9 mouse cellular contexts compared by ENCODE assay signal in the genomic region with DNA sequence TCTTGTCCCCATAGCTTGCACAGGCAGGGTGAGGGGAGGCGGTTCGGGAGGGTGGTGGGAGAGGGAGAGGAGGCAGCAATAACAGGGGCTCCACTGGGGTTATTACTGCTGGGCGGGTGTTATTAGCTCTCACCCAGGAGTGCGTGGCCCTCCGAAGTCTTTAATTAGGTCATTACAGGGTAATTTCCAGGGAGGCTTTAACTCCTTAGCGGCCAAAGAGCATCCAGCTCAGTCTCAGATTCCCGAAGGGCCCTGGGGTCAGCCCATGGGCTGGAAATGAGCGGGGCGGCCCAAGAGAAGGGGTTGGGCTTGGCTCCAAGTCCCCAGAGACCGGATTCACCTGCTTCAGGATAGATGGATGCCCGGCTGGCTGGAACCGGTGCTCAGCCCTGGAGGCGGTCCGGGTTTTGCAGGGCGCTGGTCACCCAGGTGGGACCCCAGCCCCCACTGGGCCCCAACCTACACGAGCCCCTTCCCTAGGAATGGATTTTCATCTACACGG. TPM values are rescaled to one million over a fixed set of nuclear protein-coding genes. Genes with fewer than 3 reads are reported as not detected.
DNase-seq lines count a peak whose midpoint lies in the region; ATAC-seq lines count a peak whose summit lies in the region.
"Had no signal": no experiment of that assay in that cellular context is flagged by ENCODE, and none has a peak within 500 bp of the region (broad histone marks: within the 10 kb centered on the region; RNA-seq: fewer than 3 reads in every experiment).

No protein-coding gene starts in this region.

- no peaks in the 10 kb centered on the region for H3K4me1 ChIP-seq in liver, embryonic 11.5 days (replicated peaks; ENCODE audit: control insufficient read depth, insufficient read depth, low read length)
- peaks cover 52% of the 10 kb centered on the region for H3K4me1 ChIP-seq in forebrain, embryonic 10.5 days
- peaks cover 49% of the 10 kb centered on the region for H3K4me1 ChIP-seq in limb, embryonic 11.5 days (ENCODE audit: control insufficient read depth, insufficient read depth, low read length)

- WGBS in liver, embryonic 11.5 days: 10% methylated on average over 17 of the region's 17 CpGs
- WGBS in forebrain, embryonic 10.5 days: 2% methylated on average over 17 of the region's 17 CpGs
- 2% methylated on average over 17 of the region's 17 CpGs for WGBS in limb, embryonic 11.5 days

- intact Hi-C loops in left cerebral cortex, postnatal 25 days (cut with DNase I): no loop called here

- no peak for DNase-seq in liver, embryonic 11.5 days (ENCODE audit: low spot score)
- DNase-seq in liver: no peak
- DNase-seq in forebrain, embryonic 10.5 days (ENCODE audit: extremely low spot score, low spot score): peak; percentile 36
- DNase-seq in limb, embryonic 11.5 days (ENCODE audit: low spot score): peak; percentile 63
- peak; percentile 66 for DNase-seq in retina, postnatal 1 day
- DNase-seq in B cell, adult 2 months: no peak
- no peak for DNase-seq in left cerebral cortex, postnatal 25 days (ENCODE audit: low spot score in 2 of 2)
- DNase-seq in urinary bladder, postnatal 25 days (ENCODE audit: low spot score): no peak

- no peak overlapping the region for H3K27ac ChIP-seq in liver, embryonic 11.5 days (ENCODE audit: low read depth, low read length)
- peak overlapping the region; percentile 46 for H3K27ac ChIP-seq in forebrain, embryonic 10.5 days
- 0 out of 2 replicates have a peak overlapping the region, but pooled peaks have one; percentile 14 for H3K27ac ChIP-seq in limb, embryonic 11.5 days (replicated peaks; ENCODE audit: low read depth, low read length)

- H3K4me2 ChIP-seq in liver, embryonic 11.5 days: peak overlapping the region; percentile 62
- H3K4me2 ChIP-seq in limb, embryonic 11.5 days (ENCODE audit: low read depth, severe bottlenecking): peak overlapping the region; percentile 69

- no peak overlapping the region for H3K9ac ChIP-seq in liver, embryonic 11.5 days (ENCODE audit: low read depth, low read length)
- no peak overlapping the region for H3K9ac ChIP-seq in limb, embryonic 11.5 days (ENCODE audit: low read length)

- no peak for ATAC-seq in liver, embryonic 11.5 days (replicated peaks; ENCODE audit: low FRiP score)
- no peak for ATAC-seq in limb, embryonic 11.5 days (ENCODE audit: insufficient number of reproducible peaks, low FRiP score, low TSS enrichment, low read depth)

- H3K4me3 ChIP-seq in liver, embryonic 11.5 days (ENCODE audit: low read depth, low read length): peak overlapping the region; percentile 39
- H3K4me3 ChIP-seq in forebrain, embryonic 10.5 days: peak overlapping the region; percentile 48
- peak overlapping the region; percentile 25 for H3K4me3 ChIP-seq in limb, embryonic 11.5 days (ENCODE audit: low read depth, low read length)

- peaks cover 72% of the 10 kb centered on the region for H3K27me3 ChIP-seq in liver, embryonic 11.5 days (replicated peaks; ENCODE audit: control insufficient read depth, insufficient read depth, low read length)
- peaks cover 100% of the 10 kb centered on the region for H3K27me3 ChIP-seq in forebrain, embryonic 10.5 days (ENCODE audit: poor library complexity, severe bottlenecking)
- H3K27me3 ChIP-seq in limb, embryonic 11.5 days (ENCODE audit: control insufficient read depth, insufficient read depth, low read length): peaks cover 31% of the 10 kb centered on the region

- H3K9me3 ChIP-seq in liver, embryonic 11.5 days (ENCODE audit: control insufficient read depth, low read length): no peaks in the 10 kb centered on the region
- H3K9me3 ChIP-seq in forebrain, embryonic 10.5 days: no peaks in the 10 kb centered on the region
- no peaks in the 10 kb centered on the region for H3K9me3 ChIP-seq in limb, embryonic 11.5 days (ENCODE audit: control insufficient read depth, low read length)

- H3K36me3 ChIP-seq in liver, embryonic 11.5 days (ENCODE audit: control insufficient read depth, insufficient read depth, low read length): no peaks in the 10 kb centered on the region
- H3K36me3 ChIP-seq in forebrain, embryonic 10.5 days (replicated peaks): no peaks in the 10 kb centered on the region
- no peaks in the 10 kb centered on the region for H3K36me3 ChIP-seq in limb, embryonic 11.5 days (ENCODE audit: control insufficient read depth, insufficient read depth, low read length)

RNA-seq across cellular contexts. Expression of a gene that starts 24.4 kb away (rescaled TPM):
- polyA plus RNA-seq in liver, embryonic 11.5 days (2014; fragmentation: Nextera tagmentation; extraction: Ambion mirVana): 0.14 TPM in 1 of 2 replicates, not detected in the other
- polyA plus RNA-seq in forebrain, embryonic 10.5 days (2016; fragmentation: Nextera tagmentation; extraction: Ambion mirVana): 1.3 and 1.5 TPM in 2 replicates
- polyA plus RNA-seq in limb, embryonic 11.5 days (2014; fragmentation: Nextera tagmentation; extraction: Ambion mirVana): 10.2 and 10.6 TPM in 2 replicates
- under 1 TPM; 0.18 to 0.32 TPM for total RNA-seq in left cerebral cortex, postnatal 25 days (2021)
- polyA plus RNA-seq: liver, embryonic 16.5 days had no signal

Comparison
In these comparisons a context has a peak if more than half of its experiments do, and no peak if none do; other contexts are left out.
1. DNase-seq: peak in forebrain, embryonic 10.5 days (single experiment), limb, embryonic 11.5 days (single experiment) and retina, postnatal 1 day (single experiment); none in liver, embryonic 11.5 days (single experiment), liver (single experiment), B cell, adult 2 months (0 of 2), left cerebral cortex, postnatal 25 days (0 of 2) and urinary bladder, postnatal 25 days (single experiment).
2. Peak in every context shown above with its lines, with median percentiles within 50 percentile points of each other: H3K4me3 ChIP-seq.